Mouse (Mus musculus) G1E (cell line): Measurements from ENCODE around the gene Bbs9.

Source experiments
- CTCF ChIP-seq: IDR thresholded peaks from 2 replicates; pipeline ENCODE4 v1.5.1; 2012; ENCODE audit warnings: low read depth, low read length, inconsistent platforms, mixed read lengths
- GATA1 ChIP-seq: IDR thresholded peaks from 2 replicates; pipeline ENCODE4 v1.6.1; 2012; ENCODE audit warnings: borderline replicate concordance, low read length, inconsistent platforms, mixed read lengths
- POLR2AphosphoS5 ChIP-seq: IDR thresholded peaks from 2 replicates; pipeline ENCODE4 v1.6.1; 2012; ENCODE audit warnings: low read depth, low read length, inconsistent platforms; ENCODE audit not compliant: insufficient replicate concordance
- TAL1 ChIP-seq: conservative IDR thresholded peaks from 2 replicates; pipeline ENCODE4 v1.6.1; 2012; ENCODE audit warnings: low read depth, low read length, inconsistent platforms, mixed read lengths

DNA sequence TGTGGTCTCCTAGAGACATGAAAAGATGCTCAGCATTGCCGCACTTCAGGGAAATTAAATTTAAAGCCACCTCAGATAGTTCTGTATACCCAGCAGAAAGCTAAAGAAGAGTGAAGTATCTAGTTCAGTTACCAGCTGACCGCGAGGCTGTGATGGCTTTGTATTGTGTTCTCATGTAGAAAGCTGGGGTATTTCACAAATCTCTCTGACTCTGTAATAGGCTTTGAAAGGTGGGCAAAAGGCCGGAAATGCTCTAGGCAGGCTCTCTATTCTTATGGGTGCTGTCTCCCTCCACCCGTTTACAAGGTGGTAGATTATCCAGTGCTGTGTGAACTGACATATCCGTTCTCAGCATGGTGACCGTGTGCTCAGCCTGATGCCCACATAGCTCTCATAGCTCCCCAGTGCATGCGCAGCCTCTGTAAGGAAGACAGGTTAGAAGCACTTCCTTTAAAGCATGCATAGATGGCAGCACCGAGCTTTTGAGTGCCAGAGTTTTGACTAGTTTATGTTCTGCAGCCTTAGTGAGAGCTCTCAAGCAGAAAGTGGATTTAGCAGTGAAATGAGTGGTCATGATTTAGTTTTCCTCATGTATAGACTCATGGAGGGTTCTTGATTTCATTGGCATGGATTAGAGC is 57.4 kb downstream of the Bbs9 start:
- no peak for TF ChIP-seq CTCF
- TF ChIP-seq GATA1: no peak
- no peak for TF ChIP-seq TAL1
- no peak for TF ChIP-seq POLR2AphosphoS5
